Mouse (Mus musculus) monocyte, adult 2 months (primary cell): ENCODE measurements around the gene Mlxipl.
"Not testable (repeated sequence)": the region's sequence is repeated elsewhere in the genome, so short reads cannot be mapped to it uniquely, and the experiment has no call there.

Source experiments
- DNase-seq, 2 experiments: peaks; one replicate each; pipeline ENCODE4 v3.0.0; 2022; ENCODE audit warnings: low spot score in 2 of 2, low read depth in 1 of 2

Gene Mlxipl

DNA sequence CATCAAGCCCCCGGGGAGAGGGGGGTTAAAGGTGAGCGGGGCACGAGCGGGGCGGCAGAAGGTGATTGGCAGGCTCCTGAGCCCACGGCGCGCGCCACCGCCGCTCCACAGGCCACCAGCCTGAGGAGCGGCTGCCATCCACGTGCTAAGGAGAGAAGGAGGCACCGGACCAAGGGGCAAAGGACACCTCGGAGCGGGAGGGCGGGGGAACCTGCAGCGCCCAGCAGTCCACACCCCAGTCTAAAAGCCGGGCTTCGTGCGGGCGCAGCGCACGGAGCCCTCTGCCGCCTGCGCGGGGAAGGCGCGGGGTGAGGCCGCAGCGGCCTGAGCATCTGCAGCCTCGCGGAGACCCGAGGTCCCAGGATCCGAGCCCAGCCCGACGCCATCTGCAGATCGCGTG lies at the start of gene Mlxipl:
TSS of gene Mlxipl (plus strand) at position 238 of the 400 bp plus-strand sequence.
- no peak for DNase-seq

DNA sequence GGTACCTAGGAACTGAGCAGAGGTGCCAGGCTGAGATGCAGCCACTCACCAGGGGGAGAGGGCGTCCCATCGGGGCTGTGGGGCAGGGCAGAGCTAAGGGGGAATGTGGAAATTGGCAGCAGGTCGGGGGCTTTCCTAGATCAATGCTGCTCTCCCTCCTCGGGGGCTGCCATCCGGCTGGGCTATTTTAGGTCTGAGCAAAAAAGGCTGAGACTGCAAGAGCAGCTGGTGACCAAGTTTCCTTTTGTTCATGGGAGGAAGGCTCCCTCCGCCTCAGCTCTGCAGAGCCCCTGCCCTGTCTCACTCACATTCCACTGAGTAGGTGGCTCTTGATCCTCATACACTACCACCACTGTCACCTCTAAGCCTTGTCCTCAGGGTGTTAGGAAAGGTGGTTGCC lies 49.6 kb upstream of the Mlxipl start:
- DNase-seq = no peak

- DNase-seq = no peak
Measured at GRCm38 (mm10) chr5:135040777-135041176, 48.9 kb upstream of the Mlxipl start.

DNA sequence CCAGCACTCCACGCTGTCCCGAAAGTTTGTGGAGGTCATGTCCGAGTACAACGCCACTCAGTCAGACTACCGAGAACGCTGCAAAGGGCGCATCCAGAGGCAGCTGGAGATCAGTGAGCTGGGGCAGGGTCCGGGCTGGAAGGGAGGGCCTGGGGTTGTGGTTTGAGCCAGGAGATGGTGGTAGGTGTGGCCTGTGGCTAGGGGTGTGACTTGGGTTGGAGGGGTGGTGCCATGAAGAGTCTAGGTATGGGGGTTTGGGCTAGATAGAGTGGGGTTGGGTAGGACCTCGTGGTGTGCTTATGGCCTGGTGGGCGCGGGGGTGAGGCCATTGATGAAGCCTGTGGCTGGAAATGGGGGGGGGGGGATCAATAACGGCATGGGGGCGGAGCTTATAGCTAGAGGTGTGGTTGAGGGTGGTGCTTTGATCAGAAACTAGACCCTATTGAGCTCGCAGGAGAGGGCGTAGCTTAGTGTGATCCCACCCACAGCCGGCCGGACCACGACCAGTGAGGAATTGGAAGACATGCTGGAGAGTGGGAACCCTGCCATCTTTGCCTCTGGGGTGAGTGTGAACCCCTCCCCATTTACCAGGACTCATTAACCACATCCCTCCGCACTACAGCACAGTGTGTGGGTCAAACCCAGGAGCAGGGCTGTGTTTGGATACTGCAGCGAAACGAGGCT lies 47.4 kb upstream of the Mlxipl start:
- no peak for DNase-seq

- DNase-seq = no peak
Measured at GRCm38 (mm10) chr5:135044575-135044974, 45.1 kb upstream of the Mlxipl start.

DNA sequence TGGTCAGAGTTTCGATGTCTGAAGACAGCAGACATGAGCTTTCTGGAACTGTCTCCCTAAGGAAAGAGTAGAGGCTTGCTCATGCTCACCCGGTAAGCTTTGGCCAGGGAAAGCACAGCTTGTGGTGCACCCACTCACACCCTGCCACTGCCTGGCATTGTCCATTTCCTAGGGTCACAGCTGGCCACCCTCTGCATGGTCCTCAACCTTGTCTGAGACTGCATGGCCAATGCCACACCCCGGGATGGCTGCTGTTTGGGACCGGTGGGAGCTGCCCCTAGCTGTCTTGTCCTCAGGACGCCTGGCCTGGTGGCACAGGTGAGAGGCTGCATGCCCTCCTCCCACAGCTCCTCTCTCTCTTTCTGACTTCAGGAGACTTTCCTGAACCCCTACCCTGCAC lies 41.2 kb upstream of the Mlxipl start:
- DNase-seq = no peak

DNA sequence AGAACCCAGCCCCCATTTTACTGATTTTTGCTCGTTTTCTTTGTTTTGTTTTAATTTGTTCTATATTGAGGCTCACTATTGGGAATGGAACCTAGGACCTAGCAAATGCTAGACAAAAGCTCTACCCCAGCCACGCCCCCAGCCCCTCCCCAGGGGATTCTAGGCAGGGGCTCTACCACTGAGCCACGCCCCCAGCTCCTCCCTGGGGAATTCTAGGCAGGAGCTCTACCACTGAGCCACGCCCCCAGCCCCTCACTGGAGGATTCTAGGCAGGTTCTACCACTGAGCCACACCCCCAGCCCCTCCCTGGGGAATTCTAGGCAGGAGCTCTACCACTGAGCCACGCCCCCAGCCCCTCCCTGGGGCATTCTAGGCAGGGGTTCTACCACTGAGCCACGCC lies 40.4 kb upstream of the Mlxipl start:
- not testable (repeated sequence) for DNase-seq

DNA sequence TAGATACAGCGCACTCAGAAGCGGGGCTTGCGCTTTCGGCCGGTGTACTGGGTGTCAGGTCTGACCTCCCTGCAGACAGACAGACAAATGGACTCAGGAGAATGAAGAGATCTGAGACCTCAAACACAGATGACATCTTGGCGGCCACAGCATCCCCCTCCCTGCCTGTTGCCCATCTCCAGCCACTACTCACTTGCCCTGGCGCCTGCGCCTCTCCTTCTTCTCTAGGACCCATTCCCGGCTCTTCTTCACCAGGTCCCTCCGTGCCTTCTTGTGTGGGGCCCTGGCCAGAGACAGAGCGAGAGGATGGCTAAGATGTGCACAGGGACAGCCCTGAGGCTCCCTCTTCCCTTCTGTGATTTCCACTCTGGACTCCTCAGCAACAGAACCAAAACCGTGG lies 36.3 kb upstream of the Mlxipl start:
- DNase-seq = no peak

GRCm38 (mm10) chr5:135063629-135064381 lies 25.9 kb upstream of the Mlxipl start, which contains the start of gene Dnajc30:
Gene Dnajc30, plus strand, starts transcription at chr5:135064202.
- DNase-seq = peak; percentile 87 to 95

- no peak for DNase-seq
Measured at GRCm38 (mm10) chr5:135064382-135064766, 25.3 kb upstream of the Mlxipl start.

GRCm38 (mm10) chr5:135064909-135065446 lies 24.7 kb upstream of the Mlxipl start, which contains the start of gene Bud23:
Gene Bud23, minus strand, starts transcription at chr5:135064959.
- not testable (repeated sequence) for DNase-seq

DNA sequence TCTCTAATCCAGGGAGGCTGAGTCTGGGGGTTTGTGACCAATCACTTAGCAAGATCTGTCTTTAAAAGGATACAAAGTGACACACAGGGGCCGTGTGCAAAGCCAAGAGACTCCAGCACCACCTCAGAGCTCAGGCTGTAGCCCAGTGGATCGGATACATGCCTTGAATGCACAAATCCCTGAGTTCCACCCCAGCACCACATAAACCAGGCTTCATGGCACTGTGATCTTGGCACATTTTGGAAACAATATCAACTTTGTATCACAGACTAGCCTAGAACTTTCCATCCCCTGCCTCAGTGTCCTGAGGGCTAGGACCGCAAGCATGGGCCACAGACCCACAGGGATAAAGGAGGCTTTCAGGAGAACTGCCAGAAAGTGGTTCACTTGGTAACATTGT lies 23.7 kb upstream of the Mlxipl start:
- no peak for DNase-seq

DNA sequence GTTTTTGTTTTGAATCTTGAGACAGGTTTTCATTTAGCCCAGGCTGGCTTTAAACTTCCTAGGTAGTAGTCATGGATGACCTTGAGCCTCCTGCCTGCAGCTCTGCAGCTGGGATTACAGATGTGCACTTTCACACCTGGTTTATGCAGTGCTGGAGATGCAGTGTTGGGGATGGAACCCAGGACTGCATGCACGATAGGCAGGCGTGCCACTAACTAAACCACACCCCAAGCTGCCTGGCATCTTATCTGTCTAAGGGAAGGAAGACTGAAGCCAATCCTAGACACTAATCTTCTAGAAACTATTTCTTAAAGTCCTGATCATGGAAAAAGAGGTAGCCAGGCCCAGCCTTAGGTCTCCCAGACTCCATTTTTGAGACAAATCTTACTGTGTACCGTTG lies 19.2 kb upstream of the Mlxipl start:
- DNase-seq = no peak

DNA sequence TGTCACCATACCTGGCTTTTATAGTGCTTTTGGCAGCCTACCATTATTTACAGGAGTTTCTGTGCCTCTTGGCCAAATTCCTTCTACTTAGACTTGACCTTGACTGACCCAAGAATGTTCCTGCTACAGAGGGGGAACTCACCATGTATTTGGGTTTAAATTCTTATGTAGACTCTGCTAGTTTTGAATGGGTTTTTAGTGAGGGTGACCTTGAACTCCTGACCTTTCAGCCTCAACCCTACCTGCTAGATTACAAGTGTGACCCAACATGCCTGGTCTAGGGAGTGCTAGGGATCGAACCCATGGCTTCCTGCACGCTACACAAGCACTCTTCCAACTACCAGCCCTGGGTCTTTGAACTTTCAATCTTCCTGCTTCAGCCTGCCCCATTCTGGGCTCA lies 17.6 kb upstream of the Mlxipl start:
- no peak for DNase-seq

DNA sequence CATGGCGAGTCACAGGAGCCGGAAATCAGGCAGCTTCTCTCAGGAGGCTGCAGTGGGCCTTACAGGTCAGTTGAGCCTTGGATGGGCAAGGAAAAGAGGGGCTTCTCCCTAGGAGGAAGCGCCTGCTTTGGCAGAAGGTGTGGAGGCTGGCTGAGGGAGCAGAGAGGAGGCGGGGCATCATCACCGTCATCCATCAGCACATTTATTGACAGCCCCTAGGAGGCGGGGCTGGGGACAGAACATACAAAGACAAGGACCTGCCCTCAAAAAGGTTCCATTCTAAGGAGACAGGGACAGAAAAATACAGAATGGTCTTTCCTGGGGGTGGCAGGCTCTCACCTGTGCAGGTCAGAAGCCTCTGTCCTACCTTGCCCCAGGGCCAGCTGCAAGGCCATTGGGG lies 17.0 kb upstream of the Mlxipl start:
- no peak for DNase-seq

- DNase-seq = no peak
Measured at GRCm38 (mm10) chr5:135073349-135074150, 16.1 kb upstream of the Mlxipl start.

- no peak for DNase-seq
Measured at GRCm38 (mm10) chr5:135075655-135076054, 14.0 kb upstream of the Mlxipl start.

- DNase-seq = no peak
Measured at GRCm38 (mm10) chr5:135076368-135076767, 13.3 kb upstream of the Mlxipl start.

GRCm38 (mm10) chr5:135076931-135077505 lies 12.7 kb upstream of the Mlxipl start:
- no peak for DNase-seq

- DNase-seq = peak; percentile 48 to 78
Measured at GRCm38 (mm10) chr5:135077564-135078481, 11.9 kb upstream of the Mlxipl start, which contains the start of gene Vps37d. Gene Vps37d, minus strand, starts transcription at chr5:135078266.
